Mouse (Mus musculus) stomach, embryonic 14.5 days (tissue): ENCODE data around the gene Golph3. TPM values are rescaled to one million over a fixed set of nuclear protein-coding genes. Genes with fewer than 3 reads are reported as not detected.

Experiments used
- ATAC-seq: fragments of 200-750 bp; cut with Nextera tagmentation; 2 replicates; pipeline ENCODE4 v1.8.0; 2017; ENCODE audit warnings: low read depth, moderate TSS enrichment; ENCODE audit not compliant: insufficient number of reproducible peaks, insufficient read depth, low FRiP score
- H3K27ac ChIP-seq: fragments of 300-500 bp; sonication (generic); 2 replicates; pipeline ENCODE4 v1.5.1; 2014; ENCODE audit warnings: mild to moderate bottlenecking, low read length, moderate library complexity, mixed read lengths
- H3K27me3 ChIP-seq: fragments of 300-500 bp; sonication (generic); 2 replicates; pipeline ENCODE4 v1.6.1; 2014; ENCODE audit warnings: low read length, control low read depth, mixed read lengths; ENCODE audit not compliant: control insufficient read depth, insufficient read depth
- H3K36me3 ChIP-seq: fragments of 300-500 bp; sonication (generic); 2 replicates; pipeline ENCODE4 v1.6.1; 2014; ENCODE audit warnings: mild to moderate bottlenecking, control low read depth, low read length, moderate library complexity, mixed read lengths; ENCODE audit not compliant: control insufficient read depth, insufficient read depth
- H3K4me1 ChIP-seq: fragments of 300-500 bp; sonication (generic); 2 replicates; pipeline ENCODE4 v1.6.1; 2014; ENCODE audit warnings: low read length, control low read depth, mixed read lengths; ENCODE audit not compliant: control insufficient read depth, insufficient read depth
- H3K4me2 ChIP-seq: fragments of 300-500 bp; sonication (generic); replicated peaks from 2 replicates; pipeline ENCODE4 v1.6.1; 2014; ENCODE audit warnings: low read depth, low read length, control low read depth
- H3K4me3 ChIP-seq: fragments of 300-500 bp; sonication (generic); 2 replicates; pipeline ENCODE4 v1.5.1; 2014; ENCODE audit warnings: low read depth, low read length, control low read depth
- H3K9ac ChIP-seq: fragments of 300-500 bp; sonication (generic); replicated peaks from 2 replicates; pipeline ENCODE4 v1.6.1; 2014; ENCODE audit warnings: low read depth, mild to moderate bottlenecking, control low read depth, low read length, moderate library complexity, mixed read lengths
- H3K9me3 ChIP-seq: fragments of 300-500 bp; sonication (generic); 2 replicates; pipeline ENCODE4 v1.6.1; 2016; ENCODE audit warnings: low read depth, low read length, control low read depth; ENCODE audit not compliant: control insufficient read depth
- WGBS: fragments of 180-500 bp; shearing (Covaris S2); extraction: QIAGEN DNeasy Blood & Tissue Kit; methylation state at CpG from one replicate; pipeline ENCODE4 v1.1.7; 2014; 5-methylcytosine and 5-hydroxymethylcytosine counted together
- polyA plus RNA-seq: library from polyadenylated mRNA; unstranded; fragments of >200 nt; fragmentation: Nextera tagmentation; extraction: Ambion mirVana; gene quantifications from 2 replicates; pipeline ENCODE4 v1.2.1, GENCODE M21; 2014

The Golph3 gene
- polyA plus RNA-seq, 1 experiment from 2014 or later, result 101 TPM

DNA sequence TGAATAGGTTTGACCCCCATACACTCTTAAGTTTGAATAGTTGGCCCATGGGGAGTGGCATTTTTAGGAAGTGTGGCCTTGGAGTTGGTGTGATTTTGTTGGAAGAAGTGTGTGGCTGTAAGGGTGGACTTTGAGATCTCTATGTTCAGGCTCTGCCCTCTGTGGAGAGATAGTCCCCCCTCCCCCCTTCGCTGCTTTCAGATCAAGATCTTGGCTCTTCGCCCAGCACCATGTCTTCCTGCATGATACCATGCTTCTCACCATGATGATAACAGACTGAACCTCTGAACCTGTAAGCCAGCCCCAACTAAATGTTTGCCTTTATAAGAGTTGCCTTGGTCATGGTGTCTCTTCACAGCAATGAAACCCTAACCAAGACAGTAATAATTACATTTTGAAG, 29.5 kb upstream of the Golph3 start:
- Histone ChIP-seq H3K36me3 (no peaks in the 10 kb centered on the region), H3K9ac (no peak overlapping the region), H3K27ac (no peak overlapping the region), H3K27me3 (no peaks in the 10 kb centered on the region), H3K9me3 (no peaks in the 10 kb centered on the region), H3K4me1 (no peaks in the 10 kb centered on the region), H3K4me2 (no peak overlapping the region), H3K4me3 (no peak overlapping the region)
- 82% methylated on average over 2 of the region's 2 CpGs for WGBS
- ATAC-seq, result no peak

GRCm38 (mm10) chr15:12296228-12296627, 25.0 kb upstream of the Golph3 start:
- H3K9ac ChIP-seq, result no peak overlapping the region
- H3K27me3 ChIP-seq, result no peaks in the 10 kb centered on the region
- no peak for ATAC-seq
- no peaks in the 10 kb centered on the region for H3K9me3 ChIP-seq
- H3K4me1 ChIP-seq, result no peaks in the 10 kb centered on the region
- H3K27ac ChIP-seq, result no peak overlapping the region
- no peaks in the 10 kb centered on the region for H3K36me3 ChIP-seq
- no peak overlapping the region for H3K4me2 ChIP-seq
- H3K4me3 ChIP-seq, result no peak overlapping the region
- 48% methylated on average over 2 of the region's 2 CpGs for WGBS

DNA sequence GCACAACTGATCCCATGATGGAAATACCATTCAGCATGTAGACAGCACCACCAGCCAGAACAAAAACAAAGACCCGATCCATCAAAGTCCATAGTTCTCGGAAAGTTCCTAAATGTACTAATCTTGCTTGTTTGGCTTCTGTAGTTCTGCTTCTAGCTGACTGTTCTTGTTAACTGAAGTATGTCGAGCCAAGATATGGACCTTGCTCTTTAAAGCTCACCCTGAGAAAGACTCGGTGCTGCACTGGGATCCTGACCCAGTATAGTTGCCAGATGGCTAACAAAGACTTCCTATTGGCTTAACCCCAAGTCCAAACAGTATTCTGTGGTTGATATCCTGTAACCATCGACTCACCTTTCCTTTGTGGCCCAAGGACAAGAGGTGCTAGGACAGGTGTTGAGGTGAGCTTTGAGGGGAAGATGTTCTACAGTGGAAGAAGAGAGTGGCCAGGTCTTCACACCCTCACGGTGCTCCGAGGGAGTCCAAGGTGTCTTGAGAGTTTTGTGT, 23.0 kb upstream of the Golph3 start:
- Histone ChIP-seq H3K9ac (no peak overlapping the region), H3K4me3 (no peak overlapping the region), H3K4me1 (no peaks in the 10 kb centered on the region), H3K9me3 (no peaks in the 10 kb centered on the region), H3K27me3 (no peaks in the 10 kb centered on the region), H3K4me2 (no peak overlapping the region), H3K27ac (no peak overlapping the region), H3K36me3 (no peaks in the 10 kb centered on the region)
- no peak for ATAC-seq
- WGBS, result 81% methylated on average over 7 of the region's 7 CpGs

- Histone ChIP-seq H3K4me2 (no peak overlapping the region), H3K27ac (no peak overlapping the region), H3K36me3 (no peaks in the 10 kb centered on the region), H3K4me1 (no peaks in the 10 kb centered on the region), H3K4me3 (no peak overlapping the region), H3K9me3 (no peaks in the 10 kb centered on the region), H3K27me3 (no peaks in the 10 kb centered on the region), H3K9ac (no peak overlapping the region)
- ATAC-seq, result no peak
- 82% methylated on average over 4 of the region's 6 CpGs for WGBS
Measured at GRCm38 (mm10) chr15:12301771-12302170, 19.5 kb upstream of the Golph3 start.

GRCm38 (mm10) chr15:12306188-12307071, 14.8 kb upstream of the Golph3 start:
- Histone ChIP-seq H3K27ac (no peak overlapping the region), H3K9me3 (no peaks in the 10 kb centered on the region), H3K9ac (no peak overlapping the region), H3K27me3 (no peaks in the 10 kb centered on the region), H3K4me1 (no peaks in the 10 kb centered on the region), H3K36me3 (no peaks in the 10 kb centered on the region), H3K4me3 (no peak overlapping the region), H3K4me2 (no peak overlapping the region)
- 52% methylated on average over 8 of the region's 8 CpGs for WGBS
- ATAC-seq, result 0 out of 2 replicates have a peak, but pooled peaks have one; percentile 40

DNA sequence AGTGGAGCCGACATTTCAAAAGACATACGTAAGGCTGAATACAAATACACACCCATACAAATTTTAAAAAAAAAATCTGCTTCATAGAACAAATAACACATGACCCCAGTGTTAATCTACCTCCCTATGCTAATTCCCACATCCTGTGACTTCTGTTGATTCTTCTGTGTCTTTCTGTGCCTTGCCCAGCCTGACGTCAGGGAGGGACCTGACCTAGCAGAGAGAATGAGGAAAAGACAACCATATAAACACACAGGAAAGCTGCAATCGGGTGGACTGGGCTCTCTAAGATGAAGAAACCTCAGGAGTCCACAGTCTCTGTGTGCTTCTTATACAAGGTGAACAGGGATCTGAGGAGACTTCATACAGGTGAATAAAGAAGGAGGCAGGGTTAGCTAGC, 14.1 kb upstream of the Golph3 start:
- 53% methylated on average over 4 of the region's 4 CpGs for WGBS
- no peaks in the 10 kb centered on the region for H3K9me3 ChIP-seq
- no peak overlapping the region for H3K9ac ChIP-seq
- H3K4me1 ChIP-seq, result no peaks in the 10 kb centered on the region
- H3K4me2 ChIP-seq, result no peak overlapping the region
- no peaks in the 10 kb centered on the region for H3K27me3 ChIP-seq
- no peak overlapping the region for H3K27ac ChIP-seq
- H3K36me3 ChIP-seq, result no peaks in the 10 kb centered on the region
- 0 out of 2 replicates have a peak, but pooled peaks have one; percentile 40 for ATAC-seq
- H3K4me3 ChIP-seq, result no peak overlapping the region

DNA sequence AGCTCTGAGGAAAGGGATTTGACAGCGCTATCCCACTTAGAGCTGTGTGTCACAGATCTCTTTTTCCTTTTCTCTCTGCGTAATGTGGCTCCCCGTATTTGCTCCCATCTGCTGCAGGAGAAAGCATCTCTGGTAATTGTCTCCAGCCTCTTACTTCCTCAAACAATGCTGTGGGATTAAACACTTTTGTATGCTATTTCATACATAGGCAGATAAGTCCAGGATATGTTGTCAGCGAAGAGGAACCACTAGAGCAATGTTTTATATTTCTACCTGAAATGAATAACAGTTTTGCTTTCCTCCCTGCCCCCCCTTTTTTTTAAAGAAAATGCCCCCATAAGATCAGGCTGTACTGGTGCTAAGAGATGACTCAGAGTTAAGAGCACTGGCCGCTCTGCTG, 12.7 kb upstream of the Golph3 start:
- WGBS, result 88% methylated on average over 5 of the region's 5 CpGs

GRCm38 (mm10) chr15:12310676-12311075, 10.6 kb upstream of the Golph3 start:
- H3K4me1 ChIP-seq, result no peaks in the 10 kb centered on the region
- H3K36me3 ChIP-seq, result no peaks in the 10 kb centered on the region
- no peak overlapping the region for H3K9ac ChIP-seq
- no peak overlapping the region for H3K27ac ChIP-seq
- no peaks in the 10 kb centered on the region for H3K9me3 ChIP-seq
- H3K27me3 ChIP-seq, result no peaks in the 10 kb centered on the region
- 79% methylated on average over 4 of the region's 4 CpGs for WGBS
- ATAC-seq, result no peak
- no peak overlapping the region for H3K4me2 ChIP-seq
- no peak overlapping the region for H3K4me3 ChIP-seq

More for the DNA sequence above, 12.7 kb upstream of the Golph3 start:
- ATAC-seq, result no peak
- Histone ChIP-seq H3K4me3 (no peak overlapping the region), H3K36me3 (no peaks in the 10 kb centered on the region), H3K9me3 (no peaks in the 10 kb centered on the region), H3K27ac (no peak overlapping the region), H3K4me2 (no peak overlapping the region), H3K4me1 (no peaks in the 10 kb centered on the region), H3K27me3 (no peaks in the 10 kb centered on the region), H3K9ac (no peak overlapping the region)
